In genomic region chr10:90770403-90770955, GRCm38 (mm10) we compare ENCODE assay signal across 20 mouse cellular contexts.
DNase-seq lines count a peak whose midpoint lies in the region; ATAC-seq lines count a peak whose summit lies in the region.
"Had no signal": no experiment of that assay in that cellular context is flagged by ENCODE, and none has a peak within 500 bp of the region (broad histone marks: within the 10 kb centered on the region; RNA-seq: fewer than 3 reads in every experiment).

No protein-coding gene starts in this region.

- no peaks in the 10 kb centered on the region for H3K27me3 ChIP-seq in midbrain, embryonic 11.5 days (ENCODE audit: control insufficient read depth, insufficient read depth, low read length)
- peaks cover 9% of the 10 kb centered on the region for H3K27me3 ChIP-seq in midbrain, embryonic 10.5 days (ENCODE audit: low read depth, poor library complexity, severe bottlenecking)
- no peaks in the 10 kb centered on the region for H3K27me3 ChIP-seq in hindbrain, embryonic 16.5 days (replicated peaks; ENCODE audit: control insufficient read depth, insufficient read depth, low read length)
- no peaks in the 10 kb centered on the region for H3K27me3 ChIP-seq in neural tube, embryonic 15.5 days (replicated peaks)
- 0 out of 2 replicates have a peak, but pooled peaks cover 3% of the 10 kb centered on the region for H3K27me3 ChIP-seq in kidney, embryonic 15.5 days
- H3K27me3 ChIP-seq: CH12.LX; heart, embryonic 15.5 days had no signal

- H3K4me3 ChIP-seq in midbrain, embryonic 11.5 days (ENCODE audit: low read depth, low read length) = no peak overlapping the region
- no peak overlapping the region for H3K4me3 ChIP-seq in midbrain, embryonic 10.5 days
- no peak overlapping the region for H3K4me3 ChIP-seq in hindbrain, embryonic 16.5 days (ENCODE audit: low read length)
- H3K4me3 ChIP-seq in neural tube, embryonic 15.5 days (replicated peaks) = no peak overlapping the region
- no peak overlapping the region for H3K4me3 ChIP-seq in kidney, embryonic 15.5 days (replicated peaks)
- H3K4me3 ChIP-seq: heart, embryonic 15.5 days had no signal

- no peak overlapping the region for H3K27ac ChIP-seq in midbrain, embryonic 11.5 days (ENCODE audit: low read depth, low read length)
- H3K27ac ChIP-seq in midbrain, embryonic 10.5 days (replicated peaks) = no peak overlapping the region
- H3K27ac ChIP-seq in hindbrain, embryonic 16.5 days (ENCODE audit: low read depth, low read length) = peak overlapping the region; percentile 8; the same call in 1 of the 2 replicates
- H3K27ac ChIP-seq in neural tube, embryonic 15.5 days (replicated peaks) = 0 out of 2 replicates have a peak overlapping the region, but pooled peaks have one; percentile 5
- no peak overlapping the region for H3K27ac ChIP-seq in kidney, embryonic 15.5 days
- H3K27ac ChIP-seq: heart, embryonic 15.5 days had no signal

- DNase-seq in frontal cortex, adult 2 months (ENCODE audit: extremely low spot score in 1 of 2, low spot score in 1 of 2) = no peak
- no peak for DNase-seq in midbrain, embryonic 11.5 days (ENCODE audit: low spot score, missing footprints)
- no peak for DNase-seq in midbrain, embryonic 10.5 days (ENCODE audit: low spot score)
- DNase-seq: adrenal gland, postnatal 14 days; cerebellum, adult 8-10 months; heart, adult 18-20 months; kidney, adult 18-20 months; kidney, postnatal 14 days; layer of hippocampus, adult 9-11 months; liver; lung, adult 18-20 months; lung, postnatal 36 days; thymus, postnatal 4 days had no signal

- H3K9me3 ChIP-seq in midbrain, embryonic 11.5 days (ENCODE audit: control insufficient read depth, low read length) = no peaks in the 10 kb centered on the region
- H3K9me3 ChIP-seq in midbrain, embryonic 10.5 days (replicated peaks) = no peaks in the 10 kb centered on the region
- no peaks in the 10 kb centered on the region for H3K9me3 ChIP-seq in hindbrain, embryonic 16.5 days (ENCODE audit: control insufficient read depth, low read length)
- no peaks in the 10 kb centered on the region for H3K9me3 ChIP-seq in neural tube, embryonic 15.5 days (replicated peaks)
- H3K9me3 ChIP-seq in kidney, embryonic 15.5 days (replicated peaks) = no peaks in the 10 kb centered on the region
- H3K9me3 ChIP-seq: heart, embryonic 15.5 days had no signal

- WGBS in midbrain, embryonic 11.5 days = 36% methylated on average over 11 of the region's 11 CpGs
- 29% methylated on average over 11 of the region's 11 CpGs for WGBS in midbrain, embryonic 10.5 days
- WGBS in hindbrain, embryonic 16.5 days = 18% methylated on average over 11 of the region's 11 CpGs
- 20% methylated on average over 11 of the region's 11 CpGs for WGBS in neural tube, embryonic 15.5 days
- 26% methylated on average over 11 of the region's 11 CpGs for WGBS in kidney, embryonic 15.5 days

- H3K4me2 ChIP-seq in midbrain, embryonic 11.5 days = no peak overlapping the region
- H3K4me2 ChIP-seq in hindbrain, embryonic 16.5 days (ENCODE audit: low read length) = peak overlapping the region; percentile 10; the same call in 1 of the 2 replicates
- H3K4me2 ChIP-seq in neural tube, embryonic 15.5 days = peak overlapping the region; percentile 32
- no peak overlapping the region for H3K4me2 ChIP-seq in kidney, embryonic 15.5 days
- H3K4me2 ChIP-seq: heart, embryonic 15.5 days had no signal

- ATAC-seq in frontal cortex, adult (ENCODE audit: low TSS enrichment) = peak; percentile 36
- ATAC-seq in midbrain, embryonic 11.5 days (ENCODE audit: low FRiP score) = 0 out of 2 replicates have a peak, but pooled peaks have one; percentile 24
- ATAC-seq in hindbrain, embryonic 16.5 days = peak; percentile 21; the same call in 1 of the 2 replicates
- peak; percentile 60; the same call in 1 of the 2 replicates for ATAC-seq in neural tube, embryonic 15.5 days (ENCODE audit: low FRiP score)
- ATAC-seq in cerebellum, adult (ENCODE audit: insufficient number of reproducible peaks, low FRiP score, low TSS enrichment) = no peak
- ATAC-seq in kidney, embryonic 15.5 days (replicated peaks; ENCODE audit: low FRiP score) = no peak

- H3K4me1 ChIP-seq in midbrain, embryonic 11.5 days (ENCODE audit: control insufficient read depth, insufficient read depth, low read length) = peaks cover 3% of the 10 kb centered on the region
- peaks cover 25% of the 10 kb centered on the region for H3K4me1 ChIP-seq in midbrain, embryonic 10.5 days
- H3K4me1 ChIP-seq in hindbrain, embryonic 16.5 days (ENCODE audit: control insufficient read depth, insufficient read depth, low read depth, low read length) = peaks cover 12% of the 10 kb centered on the region
- peaks cover 32% of the 10 kb centered on the region for H3K4me1 ChIP-seq in neural tube, embryonic 15.5 days
- H3K4me1 ChIP-seq in kidney, embryonic 15.5 days = 0 out of 2 replicates have a peak, but pooled peaks cover 2% of the 10 kb centered on the region
- H3K4me1 ChIP-seq: heart, embryonic 15.5 days had no signal

- H3K9ac ChIP-seq in midbrain, embryonic 11.5 days (ENCODE audit: low read length) = no peak overlapping the region
- H3K9ac ChIP-seq in hindbrain, embryonic 16.5 days (ENCODE audit: low read depth, low read length) = no peak overlapping the region
- no peak overlapping the region for H3K9ac ChIP-seq in neural tube, embryonic 15.5 days (replicated peaks)
- no peak overlapping the region for H3K9ac ChIP-seq in kidney, embryonic 15.5 days
- H3K9ac ChIP-seq: heart, embryonic 15.5 days had no signal

- no peaks in the 10 kb centered on the region for H3K36me3 ChIP-seq in midbrain, embryonic 11.5 days (ENCODE audit: control insufficient read depth, insufficient read depth, low read length)
- H3K36me3 ChIP-seq in midbrain, embryonic 10.5 days = no peaks in the 10 kb centered on the region
- H3K36me3 ChIP-seq in hindbrain, embryonic 16.5 days (ENCODE audit: control insufficient read depth, insufficient read depth, low read length) = no peaks in the 10 kb centered on the region
- no peaks in the 10 kb centered on the region for H3K36me3 ChIP-seq in neural tube, embryonic 15.5 days
- H3K36me3 ChIP-seq in kidney, embryonic 15.5 days = no peaks in the 10 kb centered on the region
- H3K36me3 ChIP-seq: heart, embryonic 15.5 days had no signal

Comparison
In these comparisons a context has a peak if more than half of its experiments do, and no peak if none do; other contexts are left out.
1. ATAC-seq: peak in frontal cortex, adult (single experiment), midbrain, embryonic 11.5 days (single experiment), hindbrain, embryonic 16.5 days (single experiment) and neural tube, embryonic 15.5 days (single experiment); none in cerebellum, adult (single experiment) and kidney, embryonic 15.5 days (single experiment).
2. H3K27ac ChIP-seq: peak in hindbrain, embryonic 16.5 days (single experiment) and neural tube, embryonic 15.5 days (single experiment); none in midbrain, embryonic 11.5 days (single experiment), midbrain, embryonic 10.5 days (single experiment) and kidney, embryonic 15.5 days (single experiment).
3. H3K4me2 ChIP-seq: peak in hindbrain, embryonic 16.5 days (single experiment) and neural tube, embryonic 15.5 days (single experiment); none in midbrain, embryonic 11.5 days (single experiment) and kidney, embryonic 15.5 days (single experiment).